Comparison of ENCODE assay signal across 9 mouse cellular contexts in the genomic region with DNA sequence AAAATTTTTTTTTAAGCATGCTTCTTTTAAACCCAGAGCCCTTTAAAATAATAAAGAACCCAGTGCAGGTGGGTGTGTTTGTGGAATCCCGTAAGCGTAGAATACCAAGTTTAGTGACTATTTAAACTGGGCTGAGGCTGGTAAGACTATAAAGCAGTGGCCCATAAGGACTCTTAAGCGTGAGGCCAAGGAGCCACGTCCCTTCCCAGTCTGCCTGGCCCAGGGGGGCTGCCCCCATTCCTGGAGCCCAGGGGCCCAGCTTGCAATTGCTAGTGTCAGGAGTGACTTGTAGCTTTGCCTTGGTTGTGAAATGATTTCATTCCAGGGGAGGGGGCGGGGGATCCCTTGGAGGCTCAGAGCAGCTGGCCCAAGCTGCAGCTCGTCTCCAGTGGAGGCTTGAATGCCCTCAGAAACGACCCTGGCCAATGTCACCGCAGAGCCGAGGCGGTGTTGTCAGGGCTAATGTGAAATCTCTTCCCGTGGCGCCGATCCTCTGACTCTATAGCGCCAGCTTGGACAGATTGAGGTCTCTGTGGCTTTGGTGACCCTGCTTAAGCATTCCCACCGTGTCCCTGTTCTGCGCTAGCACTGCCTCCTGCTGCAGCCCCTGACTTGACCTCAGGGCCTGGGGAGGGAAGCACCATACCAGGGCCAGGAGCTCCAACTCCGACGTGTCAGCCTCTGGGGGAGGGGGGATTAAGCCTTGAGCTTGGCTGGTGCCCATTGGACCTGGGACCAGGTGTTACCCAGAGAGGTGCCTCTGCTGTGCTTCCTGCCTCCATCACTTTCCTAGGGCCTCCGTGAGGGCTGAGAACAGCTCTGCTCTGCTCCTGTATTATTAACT. TPM values are rescaled to one million over a fixed set of nuclear protein-coding genes. Genes with fewer than 3 reads are reported as not detected.
A peak's percentile ranks its signal among the peaks of the same experiment; 100 is the strongest.
DNase-seq lines count a peak whose midpoint lies in the region; ATAC-seq and TF ChIP-seq lines count a peak whose summit lies in the region.
"Had no signal": no experiment of that assay in that cellular context is flagged by ENCODE, and none has a peak within 500 bp of the region (broad histone marks: within the 10 kb centered on the region; RNA-seq: fewer than 3 reads in every experiment).

No protein-coding gene starts in this region.

- H3K9me3 ChIP-seq in forebrain, embryonic 13.5 days (replicated peaks) = no peaks in the 10 kb centered on the region

- no peak for ATAC-seq in forebrain, embryonic 13.5 days

- TF ChIP-seq CTCF in layer of hippocampus, adult 2 months (conservative IDR thresholded peaks at IDR 0.05) = no peak

- intact Hi-C loops in gastrocnemius, postnatal 14 days (cut with DNase I; ENCODE audit: low total_unique reads) = no loop called here

- peak overlapping the region; percentile 52 for H3K9ac ChIP-seq in forebrain, embryonic 13.5 days

- peaks cover 56% of the 10 kb centered on the region for H3K4me1 ChIP-seq in forebrain, embryonic 13.5 days

- 13% methylated on average over 19 of the region's 19 CpGs for WGBS in forebrain, embryonic 13.5 days

- H3K27me3 ChIP-seq in forebrain, embryonic 13.5 days = no peaks in the 10 kb centered on the region

- 0 out of 2 replicates have a peak overlapping the region, but pooled peaks have one; percentile 12 for H3K4me2 ChIP-seq in forebrain, embryonic 13.5 days

- no peak overlapping the region for H3K4me3 ChIP-seq in layer of hippocampus, adult 2 months
- H3K4me3 ChIP-seq in forebrain, embryonic 13.5 days = no peak overlapping the region

- DNase-seq in layer of hippocampus, adult 2 months (ENCODE audit: low spot score in 2 of 2) = no peak
- no peak for DNase-seq in layer of hippocampus, adult 9-10 months (ENCODE audit: low spot score)
- DNase-seq in kidney, postnatal 10 days = peak; percentile 75
- DNase-seq in retina, embryonic 14.5 days (ENCODE audit: low spot score) = peak; percentile 73
- no peak for DNase-seq in gastrocnemius, postnatal 14 days
- DNase-seq in gastrocnemius, postnatal 25 days = no peak
- no peak for DNase-seq in right cerebral cortex, postnatal 4 days

- peaks cover 32% of the 10 kb centered on the region for H3K36me3 ChIP-seq in forebrain, embryonic 13.5 days (ENCODE audit: poor library complexity, severe bottlenecking)

- H3K27ac ChIP-seq in layer of hippocampus, adult 2 months = peak overlapping the region; percentile 72
- H3K27ac ChIP-seq in forebrain, embryonic 13.5 days = peak overlapping the region; percentile 85

RNA-seq across cellular contexts. Expression of a gene that starts 13.4 kb away (rescaled TPM):
- 1 to 10 TPM; 2.3 to 4.2 TPM for total RNA-seq in layer of hippocampus, adult 2 months (2021)
- 0.17 and 0.30 TPM in 2 replicates for polyA plus RNA-seq in forebrain, embryonic 13.5 days (2015; fragmentation: Nextera tagmentation; extraction: Ambion mirVana)
- not detected for total RNA-seq in gastrocnemius, postnatal 14 days (2021)
- total RNA-seq in gastrocnemius, postnatal 25 days (2021) = not detected
- total RNA-seq: granulocyte monocyte progenitor cell, adult 5-6 weeks had no signal

RNA-seq across cellular contexts. Expression of a gene that starts 13.8 kb away (rescaled TPM):
- 1 to 10 TPM; 5.0 to 5.3 TPM for total RNA-seq in layer of hippocampus, adult 2 months (2021)
- polyA plus RNA-seq in forebrain, embryonic 13.5 days (2015; fragmentation: Nextera tagmentation; extraction: Ambion mirVana) = 0.33 and 0.57 TPM in 2 replicates
- total RNA-seq in gastrocnemius, postnatal 14 days (2021) = not detected
- total RNA-seq in gastrocnemius, postnatal 25 days (2021) = not detected

RNA-seq across cellular contexts. Expression of a gene that starts 42.1 kb away (rescaled TPM):
- total RNA-seq in layer of hippocampus, adult 2 months (2021) = 10 to 100 TPM in 1 of 2 experiments, 1 to 10 TPM in 1; 5.8 to 10.5 TPM
- polyA plus RNA-seq in forebrain, embryonic 13.5 days (2015; fragmentation: Nextera tagmentation; extraction: Ambion mirVana) = 0.92 and 1.0 TPM in 2 replicates
- total RNA-seq in gastrocnemius, postnatal 14 days (2021) = 10 to 100 TPM in 1 of 2 experiments, 1 to 10 TPM in 1; 4.0 to 15.3 TPM
- total RNA-seq in gastrocnemius, postnatal 25 days (2021) = 10 to 100 TPM in 1 of 2 experiments, 1 to 10 TPM in 1; 5.8 to 12.5 TPM

Comparison
In these comparisons a context has a peak if more than half of its experiments do, and no peak if none do; other contexts are left out.
1. DNase-seq: peak in kidney, postnatal 10 days (single experiment) and retina, embryonic 14.5 days (single experiment); none in layer of hippocampus, adult 2 months (0 of 2), layer of hippocampus, adult 9-10 months (single experiment), gastrocnemius, postnatal 14 days (single experiment), gastrocnemius, postnatal 25 days (single experiment) and right cerebral cortex, postnatal 4 days (single experiment).
2. RNA of a gene that starts 13.8 kb away (total RNA-seq): 5.0 to 5.3 TPM in layer of hippocampus, adult 2 months; not detected in gastrocnemius, postnatal 25 days and not detected in gastrocnemius, postnatal 14 days; every median in the first group is over 4 times any median in the second.